Mouse (Mus musculus) retina, adult 2 months (tissue): ENCODE measurements around the gene Mapt.
"Not testable (repeated sequence)": the region's sequence is repeated elsewhere in the genome, so short reads cannot be mapped to it uniquely, and the experiment has no call there.

Source experiments
- DNase-seq: peaks from one replicate; pipeline ENCODE4 v3.0.0-alpha.2; 2012; ENCODE audit warnings: low read depth, low spot score

The Mapt gene

DNA sequence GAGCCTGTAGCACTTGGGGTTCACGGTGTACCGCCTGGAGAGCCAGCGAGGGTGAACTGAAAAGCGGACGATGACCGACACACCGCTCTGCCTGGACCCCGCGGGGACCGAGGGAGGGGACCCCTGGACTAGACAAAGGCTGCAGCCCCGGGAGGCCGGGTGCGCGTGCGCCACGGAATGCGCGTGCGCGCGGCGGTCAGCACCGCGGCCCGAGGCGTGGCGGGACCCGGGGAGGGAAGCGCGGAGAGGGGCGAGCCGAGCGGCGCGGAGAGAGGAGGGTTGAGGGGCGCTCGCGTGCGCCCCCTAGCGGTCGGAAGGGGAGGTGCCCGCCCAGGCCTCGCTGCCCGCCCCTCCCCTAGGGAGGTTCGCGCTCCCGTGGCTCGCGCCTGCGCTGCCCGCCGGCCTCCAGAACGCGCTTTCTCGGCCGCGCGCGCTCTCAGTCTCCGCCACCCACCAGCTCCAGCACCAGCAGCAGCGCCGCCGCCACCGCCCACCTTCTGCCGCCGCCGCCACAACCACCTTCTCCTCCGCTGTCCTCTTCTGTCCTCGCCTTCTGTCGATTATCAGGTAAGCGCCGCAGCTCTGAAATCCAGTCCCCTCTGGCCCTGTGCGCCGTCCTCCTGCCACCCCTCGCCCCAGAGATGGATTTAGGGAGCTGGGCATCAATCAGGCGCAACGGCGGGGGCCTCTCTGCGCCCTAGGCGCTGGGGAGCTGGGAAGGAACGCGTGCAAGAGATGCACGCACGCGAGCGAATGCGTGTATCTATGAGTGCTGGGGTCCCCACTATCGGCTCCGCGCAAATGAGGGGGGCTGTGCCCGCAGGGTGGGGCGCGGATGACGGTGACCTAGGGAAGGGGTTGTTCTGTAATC is at the start of gene Mapt:
Gene Mapt, plus strand, starts transcription at position 350 of the 871 bp plus-strand sequence.
- DNase-seq = peak; percentile 68

DNA sequence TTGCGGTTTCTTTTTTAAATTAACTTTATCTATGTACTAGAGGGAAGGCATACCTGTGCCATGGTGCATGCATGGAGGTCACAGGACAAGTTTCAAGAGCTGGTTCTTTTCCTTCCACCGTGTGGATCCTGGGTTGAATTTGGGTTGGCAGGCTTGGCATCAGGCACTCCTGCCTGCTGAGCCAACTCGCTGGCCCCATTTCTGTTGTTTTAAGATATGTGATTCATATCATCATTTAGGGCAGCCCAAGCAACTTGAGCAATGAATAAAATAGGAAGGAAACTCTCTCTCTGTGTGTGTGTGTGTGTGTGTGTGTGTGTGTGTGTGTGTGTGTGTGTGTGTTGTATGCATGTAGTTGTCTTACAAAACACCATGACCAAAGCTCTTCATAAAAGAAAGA is 49.0 kb upstream of the Mapt start:
- DNase-seq = no peak

DNA sequence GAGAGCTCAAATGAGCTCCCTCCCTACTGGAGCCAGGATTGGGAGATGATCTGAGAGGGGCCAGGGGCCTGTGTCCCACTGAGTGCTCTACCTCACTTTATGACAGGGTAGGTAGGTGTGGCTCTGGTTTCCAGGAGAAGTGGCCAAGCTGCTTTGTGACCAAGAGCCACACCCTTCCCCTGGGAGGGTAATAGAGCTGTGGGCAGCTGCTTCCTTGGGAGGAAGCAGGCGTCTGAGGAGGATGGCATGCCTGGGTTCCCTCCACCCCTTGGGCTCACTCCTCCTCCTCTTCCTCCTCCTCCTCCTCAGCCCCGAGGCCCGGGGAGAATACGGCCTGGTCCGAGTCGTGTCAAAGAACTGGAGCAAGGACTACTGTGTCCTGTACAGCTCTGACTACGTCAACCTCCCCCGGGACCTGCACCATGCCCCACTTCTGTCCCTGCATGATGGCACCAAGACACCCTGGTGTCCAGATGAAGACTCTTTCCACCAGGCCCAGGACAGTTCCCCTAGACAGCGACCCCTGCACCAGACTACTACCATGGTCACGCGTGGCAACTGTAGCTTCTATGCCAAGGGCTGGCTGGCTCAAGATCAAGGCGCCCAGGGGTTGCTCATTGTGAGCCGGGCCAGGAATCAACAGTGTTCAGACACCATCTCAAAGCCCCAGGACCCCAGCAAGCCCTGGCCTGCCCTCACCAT is 44.9 kb upstream of the Mapt start, which contains the start of gene Sppl2c:
Gene Sppl2c, plus strand, starts transcription at position 193 of the 702 bp plus-strand sequence.
- DNase-seq = no peak

- no peak for DNase-seq
Observed at GRCm38 (mm10) chr11:104186837-104187150, 44.4 kb upstream of the Mapt start.

DNA sequence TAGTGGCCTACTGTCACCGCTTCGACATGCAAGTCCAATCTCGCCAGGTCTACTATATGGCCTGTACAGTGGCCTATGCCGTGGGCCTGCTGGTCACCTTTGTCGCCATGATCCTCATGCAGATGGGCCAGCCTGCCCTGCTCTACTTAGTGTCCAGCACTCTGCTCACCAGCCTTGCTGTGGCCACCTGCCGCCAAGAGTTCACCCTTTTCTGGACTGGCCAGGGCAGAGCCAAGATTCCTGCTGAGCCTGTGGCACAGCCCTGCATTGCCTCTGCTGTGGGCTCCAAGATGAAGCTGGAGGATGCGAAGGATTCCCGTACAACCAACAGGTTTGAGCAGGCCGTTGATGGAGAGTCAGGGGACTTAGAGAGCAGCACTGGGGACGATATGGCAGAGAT is 43.4 kb upstream of the Mapt start:
- DNase-seq = no peak

GRCm38 (mm10) chr11:104190008-104190407 is 41.2 kb upstream of the Mapt start:
- DNase-seq = no peak

DNA sequence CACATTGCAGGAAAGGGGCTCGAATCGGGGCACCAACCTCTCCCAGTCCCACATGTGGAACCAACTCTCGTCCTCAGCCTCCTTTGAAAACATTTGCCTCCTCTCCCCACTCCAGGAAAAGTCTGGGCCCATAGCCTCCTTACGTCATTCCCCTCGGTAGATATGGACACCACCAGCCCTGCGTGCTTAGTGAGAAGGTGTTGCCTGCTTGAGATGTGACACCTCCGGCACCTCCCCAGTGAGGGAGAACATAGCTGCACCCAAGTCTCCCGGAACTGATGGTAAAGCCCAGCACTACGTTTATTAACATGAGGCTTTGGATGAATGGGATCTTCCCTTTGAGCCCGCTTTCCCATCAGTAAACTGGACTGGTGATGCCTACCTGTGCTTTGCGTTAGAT is 35.8 kb upstream of the Mapt start:
- no peak for DNase-seq

DNA sequence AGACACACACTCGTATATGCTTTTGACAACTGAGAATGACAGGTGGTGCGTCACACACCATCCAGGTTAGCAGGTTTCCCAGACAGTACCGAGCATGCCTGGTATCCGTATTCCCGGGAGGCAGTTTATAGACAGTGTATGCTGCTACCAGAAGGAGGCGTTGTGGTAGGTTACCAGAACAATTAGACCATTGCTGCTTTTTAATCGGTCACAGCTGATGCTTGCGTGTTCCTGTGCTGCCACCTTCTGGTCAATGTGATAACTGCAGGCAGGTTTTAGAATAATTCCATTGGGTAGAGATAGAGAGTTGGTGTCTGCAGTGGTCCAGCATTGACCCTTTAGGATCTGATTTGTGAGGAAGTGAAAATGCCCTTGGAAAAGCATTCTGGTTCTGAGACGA is 35.4 kb upstream of the Mapt start:
- peak; percentile 69 for DNase-seq

DNA sequence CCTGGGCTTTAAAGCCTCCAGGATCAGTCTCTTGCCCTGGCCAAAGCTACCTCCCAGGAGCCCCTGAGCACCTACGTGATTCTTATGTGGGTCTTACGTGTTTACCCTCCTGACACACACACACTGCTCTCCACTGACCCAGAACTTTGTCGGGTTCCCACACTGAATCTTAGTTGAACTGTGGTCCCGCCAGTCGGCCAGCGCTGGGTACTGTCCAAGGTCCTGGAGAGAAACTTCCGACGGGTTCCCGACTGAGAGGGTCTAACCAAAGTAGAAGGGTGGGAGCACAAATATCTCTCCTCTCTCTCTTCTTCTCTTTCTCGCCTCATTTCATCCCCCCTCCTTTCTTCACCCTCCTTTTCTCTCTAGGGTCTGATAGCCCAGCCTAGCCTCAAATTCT is 33.3 kb upstream of the Mapt start:
- no peak for DNase-seq

GRCm38 (mm10) chr11:104203271-104203670 is 27.9 kb upstream of the Mapt start:
- DNase-seq = no peak

DNA sequence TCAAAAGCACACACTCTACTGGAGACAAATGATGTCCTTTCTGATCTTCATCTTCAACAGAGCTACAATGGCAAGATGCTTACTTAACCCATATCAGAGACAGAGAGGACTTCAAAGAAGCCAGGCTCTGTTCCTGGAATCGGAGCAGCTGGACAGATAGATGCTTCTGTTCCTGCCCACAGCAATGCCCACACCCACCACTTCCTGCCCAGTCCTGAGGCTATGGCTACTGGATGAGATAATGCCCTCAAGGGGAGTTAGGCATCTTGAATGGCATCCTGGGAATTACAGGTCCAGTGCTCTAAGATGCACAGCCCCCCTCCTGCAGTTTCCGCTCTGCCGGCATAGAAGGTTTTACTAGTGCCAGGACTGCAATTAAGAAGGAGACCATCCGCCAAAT is 24.6 kb upstream of the Mapt start:
- DNase-seq = no peak

DNA sequence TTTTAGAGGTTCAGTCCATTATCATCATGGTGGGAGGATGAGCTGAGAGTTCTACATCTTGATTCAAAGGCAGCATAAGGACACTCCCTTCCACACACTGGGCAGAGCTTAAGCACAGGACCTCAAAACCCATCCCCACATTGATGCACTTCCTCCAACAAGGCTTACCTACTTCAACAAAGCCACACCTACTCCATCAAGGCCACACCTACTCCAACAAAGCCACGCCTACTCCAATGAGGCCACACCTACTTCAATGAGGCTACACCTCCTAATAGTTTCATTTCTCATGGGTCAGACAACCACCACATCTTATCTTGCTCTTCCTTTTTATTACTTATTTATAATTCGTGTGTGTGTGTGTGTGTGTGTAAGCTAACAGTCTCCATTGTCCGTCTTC is 22.1 kb upstream of the Mapt start:
- no peak for DNase-seq

- no peak for DNase-seq
Observed at GRCm38 (mm10) chr11:104211251-104211650, 19.9 kb upstream of the Mapt start.

GRCm38 (mm10) chr11:104214128-104214527 is 17.1 kb upstream of the Mapt start:
- DNase-seq = not testable (repeated sequence)

- no peak for DNase-seq
Observed at GRCm38 (mm10) chr11:104218075-104218474, 13.1 kb upstream of the Mapt start.

DNA sequence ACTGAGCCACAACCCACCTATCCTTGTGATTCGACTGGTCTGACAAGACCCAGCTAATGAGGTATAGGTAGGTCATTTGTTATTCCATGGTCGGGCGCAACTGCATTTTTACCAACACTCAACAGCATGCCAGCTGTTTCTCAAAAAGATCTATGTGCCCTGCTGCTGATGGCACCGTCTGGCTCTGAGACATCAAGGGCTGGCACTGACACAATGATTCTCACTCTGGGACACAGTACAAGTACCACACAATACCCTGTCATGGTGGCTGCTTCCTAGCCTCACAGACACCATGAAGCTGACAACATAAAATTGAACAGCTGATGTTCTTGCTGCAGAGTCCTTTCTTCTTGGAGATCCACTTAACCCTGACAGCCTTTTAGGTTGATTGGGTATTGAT is 10.9 kb upstream of the Mapt start:
- no peak for DNase-seq

DNA sequence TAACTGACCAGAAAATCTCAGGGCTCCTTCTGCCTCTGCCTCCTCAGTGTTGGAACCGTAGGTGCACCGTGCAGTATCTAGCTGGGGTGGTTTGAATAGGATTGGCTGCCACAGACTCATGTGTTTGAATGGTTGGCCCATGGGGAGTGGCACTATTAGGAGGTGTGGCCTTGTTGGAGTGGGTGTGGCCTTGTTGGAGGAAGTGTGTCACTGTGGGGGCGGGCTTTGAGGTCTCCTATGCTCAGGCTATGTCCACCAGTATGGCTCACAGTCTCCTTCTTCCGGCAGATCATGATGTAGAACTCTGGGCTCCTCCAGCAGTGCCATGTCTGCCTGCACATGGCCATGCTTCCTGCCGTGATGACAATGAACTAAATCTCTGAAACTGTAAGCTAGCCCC is 9.4 kb upstream of the Mapt start:
- DNase-seq = no peak

DNA sequence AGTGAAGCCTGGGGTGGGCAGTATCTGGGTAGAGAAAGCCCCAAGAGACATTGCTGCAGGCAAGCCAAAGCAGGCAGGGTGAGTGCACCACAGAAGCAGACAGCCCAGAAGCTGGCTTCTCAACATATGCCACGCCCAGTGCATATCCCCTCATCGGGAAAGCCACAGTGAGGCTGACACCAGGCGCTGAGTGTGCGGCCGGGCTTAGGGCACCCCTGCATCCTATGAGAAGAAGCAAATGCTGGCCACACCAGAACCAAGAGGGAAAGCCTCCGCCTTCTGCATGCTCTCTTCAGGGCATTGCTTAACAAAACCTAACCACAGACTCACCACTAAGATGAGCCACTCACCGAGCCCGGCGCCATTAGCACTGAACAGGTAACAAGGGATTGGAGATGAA is 7.9 kb upstream of the Mapt start:
- DNase-seq = no peak

DNA sequence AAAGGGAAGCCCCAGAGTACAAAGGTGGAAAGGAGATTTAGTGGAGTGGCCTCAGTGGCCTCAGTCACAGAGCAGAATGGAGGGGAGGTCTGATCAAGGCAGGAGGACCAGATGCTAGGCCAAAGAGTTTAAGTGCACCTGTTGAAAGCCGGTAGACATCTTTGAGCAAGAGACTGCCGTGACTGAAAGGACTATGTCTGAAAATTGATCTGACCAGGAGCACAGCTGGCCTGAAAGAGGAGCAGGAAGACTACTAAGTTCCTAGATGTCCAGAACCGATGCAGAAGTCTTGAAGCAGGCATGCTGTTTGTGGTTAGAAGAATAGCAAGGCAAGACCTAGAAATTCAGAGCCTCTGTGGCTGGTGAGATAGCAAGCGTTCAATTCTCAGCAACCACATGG is 1.8 kb upstream of the Mapt start:
- no peak for DNase-seq

DNA sequence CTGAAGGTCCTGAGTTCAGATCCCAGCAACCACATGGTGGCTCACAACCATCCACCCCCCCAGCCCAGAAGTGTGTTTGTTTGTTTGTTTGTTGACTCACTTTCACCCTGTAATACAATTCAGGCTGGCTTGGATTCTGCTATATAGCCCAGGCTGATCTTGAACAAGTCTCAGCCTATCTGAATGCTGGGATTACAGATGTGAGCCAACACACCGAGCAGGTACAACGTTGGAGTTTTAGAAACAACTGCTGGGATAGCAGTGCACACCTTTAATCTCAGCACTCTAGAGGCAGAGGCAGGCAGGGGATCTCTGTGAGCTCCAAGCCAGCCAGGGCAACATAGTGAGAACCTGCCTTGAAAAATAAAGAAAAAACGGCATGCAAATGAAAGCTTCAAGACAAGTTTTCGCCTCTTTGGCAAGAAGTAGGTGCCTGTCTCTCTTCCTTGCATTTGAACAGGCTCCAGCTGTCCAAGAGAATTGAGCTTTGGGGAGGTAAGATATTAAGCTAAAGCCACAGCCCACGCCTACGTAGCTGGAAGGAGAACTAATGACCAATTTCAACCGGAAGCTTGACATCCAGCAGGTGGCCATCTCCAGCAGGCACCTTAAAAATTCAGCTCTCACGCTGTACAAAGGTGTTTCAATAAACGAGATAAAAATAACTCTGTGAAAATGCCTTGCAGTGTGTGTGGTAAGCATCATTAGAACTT is 968 bp upstream of the Mapt start:
- no peak for DNase-seq

DNA sequence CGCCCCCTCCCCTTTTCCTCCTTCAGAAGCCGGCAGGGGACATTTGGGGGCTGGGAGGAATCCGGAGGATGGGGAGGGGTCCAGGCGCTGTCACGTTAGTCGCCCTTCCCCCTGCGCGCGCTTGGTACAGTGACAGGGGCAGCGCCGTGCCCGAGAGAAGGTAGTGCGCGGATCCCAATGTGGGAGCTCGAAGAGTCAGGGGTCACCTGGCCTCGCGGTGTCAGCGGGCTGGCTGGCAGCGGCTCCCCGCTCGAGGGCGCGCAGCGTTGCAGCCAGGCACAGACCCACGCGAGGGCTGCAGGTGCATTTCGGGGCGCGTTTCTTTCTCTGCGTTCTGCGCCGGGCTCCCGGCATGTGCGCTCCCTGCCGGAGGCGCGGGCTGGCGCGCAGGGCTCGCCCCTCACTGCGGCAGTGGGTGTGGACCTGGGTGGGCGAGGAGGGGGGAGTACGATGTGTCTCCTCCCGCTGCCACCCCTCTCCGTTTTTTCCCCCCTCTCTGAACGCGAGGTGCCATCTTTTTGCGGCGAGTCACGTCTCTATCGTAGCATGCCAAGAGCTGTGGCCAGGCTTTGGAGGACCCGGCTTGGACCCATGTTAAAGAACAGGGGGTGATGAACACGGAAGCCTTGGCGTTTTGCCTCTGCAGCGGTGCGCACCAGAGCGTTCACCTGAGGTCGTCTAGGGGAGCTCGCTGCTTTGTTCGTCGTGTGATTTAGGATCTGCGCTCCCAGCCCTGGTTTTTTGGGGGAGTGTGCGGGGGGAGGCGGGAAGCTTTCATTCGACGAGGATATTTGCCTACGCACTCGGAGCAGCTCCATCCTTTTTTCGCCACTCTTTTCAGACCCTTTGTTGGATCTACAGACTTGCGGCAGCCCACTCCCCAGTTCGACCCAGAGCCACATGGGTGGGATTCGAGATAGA is 1.2 kb downstream of the Mapt start:
- no peak for DNase-seq
